Mouse (Mus musculus) embryonic stem cell, embryonic (primary cell): ENCODE results near the gene Snap91.

Experiments
- CTCF ChIA-PET, 4 experiments: fragments of 300-600 bp in 2 of 4; fragments of 350-600 bp in 2 of 4; sonication (Branson Sonifier 250); formaldehyde crosslinking; loops; one replicate each; lab custom pipeline; 2022; ENCODE audit warnings: inconsistent platforms in 2 of 4; lab: Charles Lee
- POLR2A ChIA-PET, 4 experiments: fragments of 300-600 bp in 2 of 4; fragments of 350-600 bp in 2 of 4; sonication (Branson Sonifier 250); formaldehyde crosslinking; loops; one replicate each; lab custom pipeline; 2022; ENCODE audit warnings: antibody characterized with exemption in 4 of 4, inconsistent platforms in 1 of 4; lab: Charles Lee

The Snap91 gene

GRCm38 (mm10) chr9:86880113-86880972 is at the start of gene Snap91:
TSS of gene Snap91 (minus strand) at chr9:86880654.
- POLR2A ChIA-PET, result interaction anchor here in 1 of 4 experiments (1.4 kb wide), 1 partner anchor 9 kb away, joined by 4 read pairs; no protein-coding TSS in a partner anchor
- CTCF ChIA-PET, result no interaction called here

GRCm38 (mm10) chr9:86926519-86926918 is 46.1 kb upstream of the Snap91 start:
- ChIA-PET POLR2A (no interaction called here), CTCF (no interaction called here)

- ChIA-PET POLR2A (no interaction called here), CTCF (no interaction called here)
Observed at GRCm38 (mm10) chr9:86925688-86926087, 45.2 kb upstream of the Snap91 start.

- CTCF ChIA-PET, result no interaction called here
- POLR2A ChIA-PET, result no interaction called here
Observed at GRCm38 (mm10) chr9:86922430-86922829, 42.0 kb upstream of the Snap91 start.

GRCm38 (mm10) chr9:86916543-86916942 is 36.1 kb upstream of the Snap91 start:
- ChIA-PET CTCF (no interaction called here), POLR2A (no interaction called here)

GRCm38 (mm10) chr9:86899502-86900199 is 19.2 kb upstream of the Snap91 start:
- POLR2A ChIA-PET, result no interaction called here
- CTCF ChIA-PET, result no interaction called here

GRCm38 (mm10) chr9:86879216-86880112 is 990 bp downstream of the Snap91 start:
- ChIA-PET POLR2A (interaction anchor here in 1 of 4 experiments (1.4 kb wide), 1 partner anchor 8 kb away, joined by 4 read pairs; no protein-coding TSS in a partner anchor), CTCF (no interaction called here)

GRCm38 (mm10) chr9:86878716-86879115 is 1.7 kb downstream of the Snap91 start:
- CTCF ChIA-PET, result interaction anchor here in 1 of 4 experiments (0.6 kb wide), 1 partner anchor 148 kb away, joined by 3 read pairs; no protein-coding TSS in a partner anchor

GRCm38 (mm10) chr9:86873681-86874080 is 6.8 kb downstream of the Snap91 start:
- ChIA-PET POLR2A (interaction anchor here in 2 of 4 experiments (0.6 kb wide), 2 partner anchors 96 to 99 kb away, joined by 3 read pairs; no protein-coding TSS in a partner anchor), CTCF (no interaction called here)

More at GRCm38 (mm10) chr9:86878716-86879115, 1.7 kb downstream of the Snap91 start:
- POLR2A ChIA-PET, result interaction anchor here in 1 of 4 experiments (1.0 kb wide), 1 partner anchor 308 kb away, joined by 3 read pairs; the partner anchor contains the start of genes Pgm3 and Rwdd2a

GRCm38 (mm10) chr9:86869586-86870338 is 10.7 kb downstream of the Snap91 start:
- ChIA-PET CTCF (no interaction called here), POLR2A (no interaction called here)

GRCm38 (mm10) chr9:86858101-86858500 is 22.4 kb downstream of the Snap91 start:
- ChIA-PET POLR2A (no interaction called here), CTCF (interaction anchor here in 2 of 4 experiments (0.7 kb wide), 2 partner anchors 163 to 469 kb away, joined by 3 to 7 read pairs; no protein-coding TSS in a partner anchor)

- ChIA-PET POLR2A (no interaction called here), CTCF (interaction anchor here in 1 of 4 experiments (0.7 kb wide), 1 partner anchor 164 kb away, joined by 7 read pairs; no protein-coding TSS in a partner anchor)
Observed at GRCm38 (mm10) chr9:86857626-86858025, 22.8 kb downstream of the Snap91 start.

GRCm38 (mm10) chr9:86852861-86853260 is 27.6 kb downstream of the Snap91 start:
- ChIA-PET CTCF (no interaction called here), POLR2A (interaction anchor here in 2 of 4 experiments (1.2 to 1.3 kb wide), 2 partner anchors 9 to 17 kb away, joined by 4 to 5 read pairs; no protein-coding TSS in a partner anchor)

- ChIA-PET POLR2A (no interaction called here), CTCF (no interaction called here)
Observed at GRCm38 (mm10) chr9:86851689-86852088, 28.8 kb downstream of the Snap91 start.

- POLR2A ChIA-PET, result interaction anchor here in 1 of 4 experiments (0.7 kb wide), 1 partner anchor 227 kb away, joined by 4 read pairs; no protein-coding TSS in a partner anchor
- CTCF ChIA-PET, result no interaction called here
Observed at GRCm38 (mm10) chr9:86850452-86851207, 29.8 kb downstream of the Snap91 start.

- CTCF ChIA-PET, result no interaction called here
- POLR2A ChIA-PET, result interaction anchor here in 1 of 4 experiments (0.8 kb wide), 1 partner anchor 9 kb away, joined by 5 read pairs; no protein-coding TSS in a partner anchor
Observed at GRCm38 (mm10) chr9:86843747-86844353, 36.6 kb downstream of the Snap91 start.

GRCm38 (mm10) chr9:86829792-86830191 is 50.7 kb downstream of the Snap91 start:
- CTCF ChIA-PET, result no interaction called here
- POLR2A ChIA-PET, result no interaction called here
